ENCODE assay signal across 8 mouse cellular contexts in genomic region chr6:121532926-121533325, GRCm38 (mm10). TPM values are rescaled to one million over a fixed set of nuclear protein-coding genes. Genes with fewer than 3 reads are reported as not detected.
DNase-seq lines count a peak whose midpoint lies in the region; ATAC-seq lines count a peak whose summit lies in the region.

No protein-coding gene starts in this region.

- H3K36me3 ChIP-seq in forebrain, embryonic 16.5 days (ENCODE audit: control insufficient read depth, insufficient read depth) = no peaks in the 10 kb centered on the region
- H3K36me3 ChIP-seq in midbrain, embryonic 14.5 days (ENCODE audit: control insufficient read depth, insufficient read depth, low read length) = no peaks in the 10 kb centered on the region
- H3K36me3 ChIP-seq in splenic B cell, adult 2 months (ENCODE audit: control insufficient read depth, insufficient read depth, low read length, poor library complexity, severe bottlenecking) = no peaks in the 10 kb centered on the region

- H3K4me3 ChIP-seq in forebrain, embryonic 16.5 days (replicated peaks; ENCODE audit: low read length) = no peak overlapping the region
- H3K4me3 ChIP-seq in midbrain, embryonic 14.5 days (replicated peaks; ENCODE audit: low read depth, low read length) = no peak overlapping the region

- WGBS in forebrain, embryonic 16.5 days = 2% methylated on average over 3 of the region's 3 CpGs
- 8% methylated on average over 3 of the region's 3 CpGs for WGBS in midbrain, embryonic 14.5 days

- H3K27ac ChIP-seq in forebrain, embryonic 16.5 days (ENCODE audit: low read length) = no peak overlapping the region
- no peak overlapping the region for H3K27ac ChIP-seq in midbrain, embryonic 14.5 days (replicated peaks; ENCODE audit: low read depth, low read length)

- no peaks in the 10 kb centered on the region for H3K9me3 ChIP-seq in forebrain, embryonic 16.5 days (ENCODE audit: control insufficient read depth, low read length)
- H3K9me3 ChIP-seq in midbrain, embryonic 14.5 days (ENCODE audit: control insufficient read depth, low read length) = no peaks in the 10 kb centered on the region

- peak; percentile 46 for DNase-seq in gastrocnemius, adult 18-20 months (ENCODE audit: low spot score)
- no peak for DNase-seq in gastrocnemius, postnatal 25 days
- DNase-seq in induced T-regulatory cell, adult 2 months (ENCODE audit: low read depth) = peak; percentile 23
- peak; percentile 31 to 88 for DNase-seq in left cerebral cortex, adult 9 months (ENCODE audit: low spot score in 2 of 2)
- peak; percentile 86 for DNase-seq in midbrain, embryonic 14.5 days
- DNase-seq in splenic B cell, adult 2 months (ENCODE audit: low read depth, low spot score) = peak; percentile 12

- ATAC-seq in cerebellum, adult (ENCODE audit: insufficient number of reproducible peaks, low FRiP score, low TSS enrichment) = peak; percentile 51; the same call in 1 of the 2 replicates
- ATAC-seq in forebrain, embryonic 16.5 days = peak; percentile 77
- ATAC-seq in midbrain, embryonic 14.5 days (ENCODE audit: low FRiP score, low TSS enrichment) = peak; percentile 71; the same call in 1 of the 2 replicates

- H3K9ac ChIP-seq in forebrain, embryonic 16.5 days (replicated peaks; ENCODE audit: low read depth, low read length) = no peak overlapping the region
- no peak overlapping the region for H3K9ac ChIP-seq in midbrain, embryonic 14.5 days (replicated peaks; ENCODE audit: low read length)

- no peak overlapping the region for H3K4me2 ChIP-seq in forebrain, embryonic 16.5 days (ENCODE audit: low read length)
- no peak overlapping the region for H3K4me2 ChIP-seq in midbrain, embryonic 14.5 days (ENCODE audit: low read length)

- H3K27me3 ChIP-seq in forebrain, embryonic 16.5 days (replicated peaks; ENCODE audit: control insufficient read depth, insufficient read depth, low read length) = no peaks in the 10 kb centered on the region
- H3K27me3 ChIP-seq in midbrain, embryonic 14.5 days (ENCODE audit: control insufficient read depth, insufficient read depth, low read length) = no peaks in the 10 kb centered on the region
- no peaks in the 10 kb centered on the region for H3K27me3 ChIP-seq in splenic B cell, adult 2 months (ENCODE audit: control insufficient read depth, insufficient read depth, low read length, poor library complexity, severe bottlenecking)

- peaks cover 4% of the 10 kb centered on the region; the same call in 1 of the 2 replicates for H3K4me1 ChIP-seq in forebrain, embryonic 16.5 days (replicated peaks; ENCODE audit: control insufficient read depth, insufficient read depth, low read length)
- no peaks in the 10 kb centered on the region for H3K4me1 ChIP-seq in midbrain, embryonic 14.5 days (ENCODE audit: control insufficient read depth, insufficient read depth, low read length)

RNA-seq across cellular contexts. Expression of gene Iqsec3, which starts 59.4 kb away (rescaled TPM):
- total RNA-seq in gastrocnemius, adult 18-20 months (2021) = under 1 TPM; 0.37 to 0.45 TPM
- 1 to 10 TPM in 1 of 2 experiments, under 1 TPM in 1; 0.95 to 1.3 TPM for total RNA-seq in gastrocnemius, postnatal 25 days (2021)
- polyA plus RNA-seq in forebrain, embryonic 16.5 days (2015; fragmentation: Nextera tagmentation; extraction: Ambion mirVana) = 3.9 and 6.2 TPM in 2 replicates
- 11.2 and 11.6 TPM in 2 replicates for polyA plus RNA-seq in midbrain, embryonic 14.5 days (2014; fragmentation: Nextera tagmentation; extraction: Ambion mirVana)
